Mouse (Mus musculus) cerebellum, adult 2 months (tissue): ENCODE measurements around the gene Tbca.

Experiments used
- CTCF ChIP-seq: fragments of 200-500 bp; IDR thresholded peaks from 2 replicates; pipeline ENCODE4 v1.5.1; 2011; ENCODE audit warnings: low read depth, mild to moderate bottlenecking, control low read depth, low read length, moderate library complexity, borderline replicate concordance; ENCODE audit not compliant: insufficient read depth
- POLR2A ChIP-seq: fragments of 200-500 bp; IDR thresholded peaks from 2 replicates; pipeline ENCODE4 v1.6.1; 2011; ENCODE audit warnings: low read length, control low read depth, borderline replicate concordance; ENCODE audit not compliant: insufficient read depth

DNA sequence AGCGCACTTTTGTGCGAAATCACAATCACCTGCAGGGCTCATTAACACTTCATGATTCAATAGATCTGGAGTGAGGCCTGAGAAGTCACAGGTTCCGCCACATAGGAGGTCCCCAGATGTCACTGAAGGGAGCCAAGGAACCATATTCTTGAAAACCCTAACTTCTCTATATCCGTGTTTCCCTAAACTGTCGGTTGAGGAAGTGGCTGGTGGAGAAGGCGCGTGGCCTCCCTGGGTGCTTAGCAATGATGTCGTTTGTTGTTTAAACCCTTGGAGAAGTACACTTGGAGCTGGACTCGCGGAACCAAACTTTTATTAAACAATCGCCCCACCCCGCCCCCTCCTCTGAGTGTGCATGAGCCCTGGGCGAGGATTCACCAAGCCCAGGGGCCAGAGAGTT lies 60.6 kb downstream of the Tbca start:
- no peak for TF ChIP-seq CTCF
- no peak for TF ChIP-seq POLR2A
